Mouse (Mus musculus) MEL (cell line): ENCODE data around the gene Cyb5r2. TPM values are rescaled to one million over a fixed set of nuclear protein-coding genes. Genes with fewer than 3 reads are reported as not detected.
A peak's percentile ranks its signal among the peaks of the same experiment; 100 is the strongest.

ENCODE experiments used
- DNase-seq: peaks from one replicate; pipeline ENCODE4 v3.0.0; 2011; ENCODE audit warnings: low read depth, low spot score
- H3K27ac ChIP-seq: 2 replicates; pipeline ENCODE4 v1.5.1; 2012; ENCODE audit warnings: low read depth, mild to moderate bottlenecking, control low read depth, low read length, moderate library complexity; ENCODE audit not compliant: control insufficient read depth
- H3K27me3 ChIP-seq, 2 experiments: fragments of 150-350 bp in 1 of 2; sonication (generic) in 1 of 2; 2 replicates each; pipeline ENCODE4 v1.6.1; 2012; ENCODE audit warnings: low read length in 2 of 2, mild to moderate bottlenecking in 2 of 2, improper control_type of control experiment in 1 of 2, moderate library complexity in 1 of 2; ENCODE audit not compliant: insufficient read depth in 2 of 2, control insufficient read depth in 1 of 2
- H3K36me3 ChIP-seq, 2 experiments: 2 replicates each; pipeline ENCODE4 v1.6.1; 2012 to 2014; ENCODE audit warnings: low read length in 2 of 2, improper control_type of control experiment in 1 of 2, inconsistent platforms in 1 of 2, mild to moderate bottlenecking in 1 of 2; ENCODE audit not compliant: insufficient read depth in 2 of 2, control insufficient read depth in 1 of 2
- H3K4me1 ChIP-seq, 2 experiments: fragments of 150-350 bp in 1 of 2; sonication (generic) in 1 of 2; 2 replicates each; pipeline ENCODE4 v1.6.1; 2012; ENCODE audit warnings: low read length in 2 of 2, improper control_type of control experiment in 1 of 2, mild to moderate bottlenecking in 1 of 2; ENCODE audit not compliant: insufficient read depth in 2 of 2, control insufficient read depth in 1 of 2
- H3K4me3 ChIP-seq, 2 experiments: fragments of 150-350 bp in 1 of 2; sonication (generic) in 1 of 2; 2 replicates each; pipeline ENCODE4 v1.5.1; 2012; ENCODE audit warnings: low read depth in 2 of 2, low read length in 2 of 2, mild to moderate bottlenecking in 2 of 2, moderate library complexity in 2 of 2, control low read depth in 1 of 2, improper control_type of control experiment in 1 of 2; ENCODE audit not compliant: control insufficient read depth in 1 of 2, insufficient read depth in 1 of 2
- H3K79me2 ChIP-seq: 2 replicates; pipeline ENCODE4 v1.6.1; 2012; ENCODE audit warnings: mild to moderate bottlenecking, low read length, moderate library complexity; ENCODE audit not compliant: control insufficient read depth, poor library complexity, insufficient read depth
- H3K9ac ChIP-seq: 2 replicates; pipeline ENCODE4 v1.6.1; 2012; ENCODE audit warnings: low read depth, mild to moderate bottlenecking, control low read depth, low read length, moderate library complexity; ENCODE audit not compliant: control insufficient read depth, poor library complexity, severe bottlenecking
- H3K9me3 ChIP-seq: fragments of 150-350 bp; sonication (generic); replicated peaks from 2 replicates; pipeline ENCODE4 v1.6.1; 2012; ENCODE audit warnings: mild to moderate bottlenecking, low read length, improper control_type of control experiment, moderate library complexity; ENCODE audit not compliant: insufficient read depth
- CTCF ChIP-seq, 3 experiments: IDR thresholded peaks in 2 of 3; conservative IDR thresholded peaks in 1 of 3; 2 replicates each; pipeline ENCODE4 v1.5.1; 2011 to 2012; ENCODE audit warnings: low read length in 3 of 3, low read depth in 2 of 3, mild to moderate bottlenecking in 2 of 3, improper control_type of control experiment in 1 of 3, inconsistent platforms in 1 of 3, mixed read lengths in 1 of 3, moderate library complexity in 1 of 3; ENCODE audit not compliant: control insufficient read depth in 1 of 3, insufficient read depth in 1 of 3, poor library complexity in 1 of 3, severe bottlenecking in 1 of 3
- E2F4 ChIP-seq: IDR thresholded peaks from 2 replicates; pipeline ENCODE4 v1.6.1; 2011; ENCODE audit warnings: low read depth, low read length, improper control_type of control experiment, borderline replicate concordance
- GABPA ChIP-seq: IDR thresholded peaks from 2 replicates; pipeline ENCODE4 v1.6.1; 2012; ENCODE audit warnings: low read depth, mild to moderate bottlenecking, inconsistent platforms, low read length, improper control_type of control experiment, moderate library complexity
- HCFC1 ChIP-seq: IDR thresholded peaks from 2 replicates; pipeline ENCODE4 v1.6.1; 2012; ENCODE audit warnings: low read depth, mild to moderate bottlenecking, inconsistent platforms, low read length, improper control_type of control experiment, moderate library complexity
- KAT2A ChIP-seq: conservative IDR thresholded peaks from 2 replicates; pipeline ENCODE4 v1.6.1; 2012; ENCODE audit warnings: low read depth, low read length, improper control_type of control experiment, inconsistent platforms
- POLR2AphosphoS2 ChIP-seq: IDR thresholded peaks from 2 replicates; pipeline ENCODE4 v1.6.1; 2011; ENCODE audit warnings: low read length, improper control_type of control experiment
- RAD21 ChIP-seq: IDR thresholded peaks from 2 replicates; pipeline ENCODE4 v1.6.1; 2011; ENCODE audit warnings: mild to moderate bottlenecking, low read depth, low read length, improper control_type of control experiment
- RCOR1 ChIP-seq: IDR thresholded peaks from 2 replicates; pipeline ENCODE4 v1.6.1; 2012; ENCODE audit warnings: low read depth, mild to moderate bottlenecking, inconsistent platforms, low read length, improper control_type of control experiment
- TAL1 ChIP-seq: IDR thresholded peaks from 2 replicates; pipeline ENCODE4 v1.6.1; 2012; ENCODE audit warnings: mild to moderate bottlenecking, inconsistent platforms, low read length, moderate library complexity, mixed read lengths
- UBTF ChIP-seq: IDR thresholded peaks from 2 replicates; pipeline ENCODE4 v1.6.1; 2012; ENCODE audit warnings: low read depth, mild to moderate bottlenecking, inconsistent platforms, low read length, improper control_type of control experiment, moderate library complexity, borderline replicate concordance; ENCODE audit not compliant: insufficient read depth
- USF2 ChIP-seq, 2 experiments: IDR thresholded peaks; 2 replicates each; pipeline ENCODE4 v1.6.1; 2011 to 2012; ENCODE audit warnings: improper control_type of control experiment in 2 of 2, low read length in 2 of 2, borderline replicate concordance in 1 of 2, inconsistent platforms in 1 of 2, low read depth in 1 of 2, mild to moderate bottlenecking in 1 of 2; ENCODE audit not compliant: insufficient read depth in 1 of 2
- ZMIZ1 ChIP-seq: IDR thresholded peaks from 2 replicates; pipeline ENCODE4 v1.6.1; 2012; ENCODE audit warnings: low read depth, mild to moderate bottlenecking, inconsistent platforms, low read length, improper control_type of control experiment, moderate library complexity
- ZNF384 ChIP-seq: IDR thresholded peaks from 2 replicates; pipeline ENCODE4 v1.6.1; 2012; ENCODE audit warnings: low read depth, mild to moderate bottlenecking, inconsistent platforms, low read length, improper control_type of control experiment
- polyA plus RNA-seq, 2 experiments: library from polyadenylated mRNA; stranded (reverse) in 1 of 2; unstranded in 1 of 2; fragments of >175 nt in 1 of 2; fragments of >200 nt in 1 of 2; gene quantifications; 2 replicates each; pipeline versions ENCODE4 v1.2.1 to v1.2.4; 2012; ENCODE audit warnings: low replicate concordance in 2 of 2, low read depth in 1 of 2; ENCODE audit not compliant: insufficient read length in 2 of 2, insufficient read depth in 1 of 2, missing spikeins in 1 of 2
- total RNA-seq: library from RNA; depleted of rRNA; stranded (reverse); fragments of 300-350 nt; gene quantifications from 2 replicates; pipeline ENCODE4 v1.2.3, GENCODE M21; 2012

The Cyb5r2 gene
- total and polyA plus RNA-seq, 3 experiments = not detected

DNA sequence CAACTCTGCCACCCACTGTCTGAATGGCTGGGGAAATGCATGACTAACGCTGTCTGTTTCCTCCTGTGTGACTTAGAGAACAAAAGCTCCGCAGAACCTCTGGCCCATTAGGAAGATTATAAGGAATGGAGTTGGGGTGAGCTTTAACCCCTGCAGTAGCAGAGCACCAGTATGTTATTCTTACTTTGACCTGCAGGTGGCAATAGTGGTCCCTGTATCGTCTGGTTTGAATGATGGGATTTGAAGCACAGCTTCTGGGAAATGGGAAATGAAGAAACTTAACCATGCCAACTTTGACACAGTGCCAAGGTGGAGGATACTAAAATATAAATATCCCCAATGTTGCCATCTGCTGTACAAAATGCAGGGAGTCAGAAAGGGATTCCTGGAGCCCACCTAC is 8.6 kb downstream of the Cyb5r2 start:
- no peaks in the 10 kb centered on the region for H3K79me2 ChIP-seq
- H3K27ac ChIP-seq = no peak overlapping the region
- TF ChIP-seq CTCF (IDR thresholded peaks at IDR 0.05 in 2 of 3, conservative IDR thresholded peaks at IDR 0.05 in 1 of 3; ENCODE audit: control insufficient read depth in 1 of 3, insufficient read depth in 1 of 3, low read depth in 2 of 3, low read length in 3 of 3, poor library complexity in 1 of 3, severe bottlenecking in 1 of 3) (peak in 2 of 3 experiments; percentile 15 to 21; a peak in 2 of 6 replicates), RAD21 (peak; percentile 15), ZNF384 (no peak)
- no peaks in the 10 kb centered on the region for H3K4me1 ChIP-seq
- H3K9ac ChIP-seq = no peak overlapping the region
- H3K36me3 ChIP-seq = no peaks in the 10 kb centered on the region
- H3K27me3 ChIP-seq = no peaks in the 10 kb centered on the region
- peak; percentile 10 for DNase-seq
- H3K4me3 ChIP-seq = no peak overlapping the region
- no peaks in the 10 kb centered on the region for H3K9me3 ChIP-seq

DNA sequence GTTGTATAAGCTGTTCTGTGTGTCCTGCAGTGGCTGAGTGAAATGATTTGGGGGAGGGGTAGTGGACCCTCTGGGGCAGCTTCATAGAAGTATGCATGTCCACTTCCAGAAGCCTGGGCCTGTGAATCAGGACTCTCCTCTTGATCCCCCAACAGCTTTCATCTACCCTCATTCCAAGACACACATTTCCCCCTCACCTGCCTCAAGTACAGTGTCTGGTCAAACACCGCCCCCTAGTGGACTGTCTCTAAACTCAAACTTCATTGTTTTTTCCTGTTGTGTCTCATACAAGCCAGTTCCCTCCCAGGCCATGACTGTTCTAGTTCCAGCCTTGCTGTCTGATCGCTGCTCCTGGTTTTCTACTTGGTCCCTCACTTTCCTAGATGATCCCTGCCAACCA is 9.9 kb downstream of the Cyb5r2 start:
- H3K27ac ChIP-seq = no peak overlapping the region
- TF ChIP-seq ZNF384 = no peak
- no peak for TF ChIP-seq ZMIZ1
- TF ChIP-seq CTCF (IDR thresholded peaks at IDR 0.05 in 2 of 3, conservative IDR thresholded peaks at IDR 0.05 in 1 of 3; ENCODE audit: control insufficient read depth in 1 of 3, insufficient read depth in 1 of 3, low read depth in 2 of 3, low read length in 3 of 3, poor library complexity in 1 of 3, severe bottlenecking in 1 of 3) = peak in 1 of 3 experiments; percentile 17; a peak in 1 of 6 replicates
- no peak for TF ChIP-seq GABPA
- no peak for TF ChIP-seq KAT2A
- DNase-seq = peak; percentile 4

DNA sequence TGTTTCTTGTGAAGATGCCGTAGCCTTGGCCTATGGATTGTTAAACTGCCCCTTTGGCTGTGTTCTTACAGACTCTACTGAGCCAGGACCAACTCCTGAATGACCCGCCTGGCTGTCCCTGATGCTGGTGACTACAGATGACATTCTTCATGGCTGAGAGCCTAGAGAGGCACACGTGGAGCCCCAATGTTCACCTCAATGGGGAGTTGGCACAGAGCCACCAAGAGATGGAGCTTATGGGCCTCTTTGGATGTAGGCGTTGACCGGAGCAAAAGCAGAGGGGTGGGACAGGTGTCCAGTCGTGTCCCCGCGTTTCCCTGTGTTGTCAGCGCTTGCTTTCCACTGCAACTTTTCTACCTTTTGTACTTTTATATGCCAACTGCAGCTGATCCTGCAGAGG is 10.4 kb downstream of the Cyb5r2 start:
- TF ChIP-seq POLR2AphosphoS2 = no peak
- no peak for TF ChIP-seq USF2 (IDR thresholded peaks at IDR 0.05; ENCODE audit: borderline replicate concordance in 1 of 2, insufficient read depth in 1 of 2, low read depth in 1 of 2, low read length in 2 of 2)
- TF ChIP-seq RCOR1 = no peak
- no peak for TF ChIP-seq TAL1
- TF ChIP-seq UBTF = no peak
- TF ChIP-seq E2F4 = no peak
- no peak for TF ChIP-seq HCFC1
- H3K36me3 ChIP-seq = no peaks in the 10 kb centered on the region

More for the DNA sequence above, 9.9 kb downstream of the Cyb5r2 start:
- Histone ChIP-seq H3K4me3 (no peak overlapping the region), H3K27me3 (no peaks in the 10 kb centered on the region), H3K9me3 (no peaks in the 10 kb centered on the region), H3K9ac (no peak overlapping the region), H3K79me2 (no peaks in the 10 kb centered on the region), H3K4me1 (no peaks in the 10 kb centered on the region), H3K36me3 (no peaks in the 10 kb centered on the region)

More for the DNA sequence above, 10.4 kb downstream of the Cyb5r2 start:
- Histone ChIP-seq H3K27me3 (no peaks in the 10 kb centered on the region), H3K79me2 (no peaks in the 10 kb centered on the region), H3K4me1 (no peaks in the 10 kb centered on the region), H3K27ac (no peak overlapping the region), H3K9ac (no peak overlapping the region), H3K4me3 (no peak overlapping the region), H3K9me3 (no peaks in the 10 kb centered on the region)
- no peak for DNase-seq
